Mouse (Mus musculus) bone marrow macrophage, adult 2 months (primary cell): ENCODE results near the gene Gsta4. TPM values are rescaled to one million over a fixed set of nuclear protein-coding genes. Genes with fewer than 3 reads are reported as not detected.
"Not testable (repeated sequence)": the region's sequence is repeated elsewhere in the genome, so short reads cannot be mapped to it uniquely, and the experiment has no call there.

ENCODE experiments used
- H3K27ac ChIP-seq: 2 replicates; pipeline ENCODE4 v1.5.1; 2012; ENCODE audit warnings: low read depth, low read length; ENCODE audit not compliant: insufficient read depth
- H3K4me1 ChIP-seq: 2 replicates; pipeline ENCODE4 v1.6.1; 2012; ENCODE audit warnings: low read length; ENCODE audit not compliant: control insufficient read depth, insufficient read depth
- H3K4me3 ChIP-seq: 2 replicates; pipeline ENCODE4 v1.5.1; 2012; ENCODE audit warnings: mild to moderate bottlenecking, low read length, moderate library complexity; ENCODE audit not compliant: insufficient read depth
- CTCF ChIP-seq: IDR thresholded peaks from 2 replicates; pipeline ENCODE4 v1.5.1; 2012; ENCODE audit warnings: low read depth, mild to moderate bottlenecking, low read length, moderate library complexity
- POLR2A ChIP-seq: IDR thresholded peaks from 2 replicates; pipeline ENCODE4 v1.6.1; 2012; ENCODE audit warnings: mild to moderate bottlenecking, low read depth, low read length, borderline replicate concordance
- polyA plus RNA-seq: library from polyadenylated mRNA; stranded (reverse); fragments of >200 nt; gene quantifications from 2 replicates; pipeline ENCODE4 v1.2.4, GENCODE M21; 2012; ENCODE audit not compliant: missing spikeins, insufficient read depth, insufficient read length

The Gsta4 gene
- not detected in 2 replicates for polyA plus RNA-seq

DNA sequence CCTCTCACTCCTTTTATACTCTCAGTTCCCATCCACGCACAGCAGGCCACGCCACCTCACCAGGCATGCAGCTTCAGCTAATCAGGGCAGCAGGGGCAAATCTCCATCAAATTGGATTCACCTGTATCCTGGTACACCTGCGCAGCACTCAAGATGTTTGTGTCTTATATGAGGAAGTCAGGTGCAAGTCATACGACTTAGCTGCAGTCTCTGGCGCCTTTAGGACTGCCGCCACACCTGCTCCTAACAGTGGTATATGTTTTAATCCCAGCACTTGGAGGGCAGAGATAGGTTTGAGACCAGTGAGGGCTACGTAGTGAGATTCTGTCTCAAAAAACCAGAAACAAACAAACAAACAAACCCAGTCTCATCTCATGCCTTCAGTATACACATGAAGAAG lies at the start of gene Gsta4:
Gene Gsta4, plus strand, starts transcription at position 301 of the 400 bp plus-strand sequence.
- not testable (repeated sequence) for H3K27ac ChIP-seq, H3K4me3 ChIP-seq, H3K4me1 ChIP-seq

DNA sequence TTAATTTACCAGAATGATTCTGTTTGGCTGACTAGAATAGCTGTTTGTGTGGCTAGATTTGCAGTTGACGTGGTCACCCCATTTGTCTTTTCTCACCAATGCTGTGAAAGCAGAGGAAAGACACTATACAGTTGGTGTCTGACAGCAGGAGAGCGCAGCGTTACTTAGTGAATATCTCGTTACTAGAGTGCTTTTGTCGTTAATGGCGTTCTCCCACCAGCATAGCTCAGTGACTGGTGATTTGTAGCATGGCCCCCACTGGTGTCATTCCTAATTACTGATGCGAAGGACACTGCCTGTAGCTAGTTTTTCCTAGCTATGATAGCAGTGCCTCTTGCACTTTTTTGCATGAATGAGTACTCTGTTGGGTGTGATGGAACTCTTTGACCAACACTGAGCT lies 46.9 kb upstream of the Gsta4 start:
- no peak for TF ChIP-seq POLR2A
- TF ChIP-seq CTCF = no peak
- Histone ChIP-seq H3K4me1 (peaks cover 4% of the 10 kb centered on the region; the same call in 1 of the 2 replicates), H3K27ac (no peak overlapping the region), H3K4me3 (no peak overlapping the region)

DNA sequence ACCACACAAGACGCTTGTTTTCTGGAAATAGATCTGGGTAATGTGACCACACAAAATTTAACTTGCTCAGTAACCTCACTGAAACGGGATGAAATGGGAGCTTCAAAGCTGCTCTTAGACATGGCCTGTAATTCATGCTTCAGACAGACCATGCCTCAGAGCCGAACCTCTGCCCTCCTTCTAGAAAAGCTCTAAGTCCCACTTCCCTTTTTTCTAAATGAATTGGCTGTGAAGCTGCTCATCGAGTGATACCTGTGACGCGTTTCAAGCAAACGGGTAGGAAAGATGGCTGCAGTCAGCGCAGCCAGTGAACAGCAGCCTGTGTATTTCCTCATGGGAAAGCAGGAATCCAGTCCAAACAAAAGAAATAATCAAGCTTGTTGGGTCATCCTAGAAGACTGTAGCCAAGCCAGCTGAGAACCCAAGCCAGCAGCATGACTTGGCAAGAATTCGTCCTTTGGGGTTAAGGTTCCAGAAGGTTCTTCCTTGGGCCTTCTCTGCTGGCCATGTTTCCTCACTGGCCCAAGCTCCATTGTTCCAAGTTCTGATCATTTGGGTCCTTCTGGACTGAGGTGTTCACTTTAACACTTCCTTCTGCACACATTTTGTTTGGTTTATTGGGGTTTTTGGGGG lies 44.4 kb upstream of the Gsta4 start:
- TF ChIP-seq POLR2A (no peak), CTCF (no peak)
- peaks cover 4% of the 10 kb centered on the region; the same call in 1 of the 2 replicates for H3K4me1 ChIP-seq
- no peak overlapping the region for H3K4me3 ChIP-seq
- no peak overlapping the region for H3K27ac ChIP-seq

DNA sequence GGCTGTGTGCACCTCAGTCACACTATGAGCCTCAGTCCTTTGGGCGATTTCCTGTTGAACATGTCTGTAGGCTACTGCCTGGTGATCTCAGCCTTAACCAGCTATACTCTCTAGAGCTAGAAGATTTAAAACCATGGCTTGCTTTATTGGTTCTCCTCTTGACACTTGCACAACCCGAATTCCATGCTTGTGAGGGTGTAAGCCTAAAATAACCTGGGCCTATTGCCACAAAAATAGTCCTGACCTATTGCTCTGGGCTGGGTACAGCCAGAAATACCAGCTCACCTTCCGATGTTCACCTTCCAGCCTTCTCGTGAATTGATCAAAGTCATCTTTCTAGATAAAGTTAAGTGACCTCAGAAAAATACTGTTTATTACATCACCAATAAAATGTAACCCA lies 43.1 kb upstream of the Gsta4 start:
- Histone ChIP-seq H3K27ac (no peak overlapping the region), H3K4me1 (peaks cover 4% of the 10 kb centered on the region; the same call in 1 of the 2 replicates), H3K4me3 (no peak overlapping the region)
- TF ChIP-seq CTCF = no peak
- no peak for TF ChIP-seq POLR2A

DNA sequence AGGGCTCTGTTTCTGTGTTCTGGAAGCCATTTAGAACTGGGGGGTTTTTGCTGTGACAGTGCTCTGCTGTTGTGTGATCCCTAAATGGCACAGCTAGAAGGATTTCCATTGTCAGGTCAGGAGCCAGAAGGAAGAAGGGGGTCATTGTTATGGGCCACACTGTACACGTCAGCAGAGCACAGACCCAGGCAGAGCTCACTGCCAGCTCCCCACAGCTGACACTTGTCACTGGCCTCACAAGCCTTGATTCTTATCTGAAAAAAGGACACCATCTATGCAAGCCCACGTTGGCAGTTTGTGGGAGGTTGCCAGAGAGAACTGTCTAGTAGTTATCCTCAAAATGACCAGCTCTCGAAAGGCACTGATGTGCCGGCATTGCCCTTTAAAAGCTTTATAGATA lies 36.5 kb upstream of the Gsta4 start:
- H3K27ac ChIP-seq = no peak overlapping the region
- H3K4me3 ChIP-seq = no peak overlapping the region
- no peak for TF ChIP-seq CTCF
- TF ChIP-seq POLR2A = no peak
- H3K4me1 ChIP-seq = peaks cover 3% of the 10 kb centered on the region

DNA sequence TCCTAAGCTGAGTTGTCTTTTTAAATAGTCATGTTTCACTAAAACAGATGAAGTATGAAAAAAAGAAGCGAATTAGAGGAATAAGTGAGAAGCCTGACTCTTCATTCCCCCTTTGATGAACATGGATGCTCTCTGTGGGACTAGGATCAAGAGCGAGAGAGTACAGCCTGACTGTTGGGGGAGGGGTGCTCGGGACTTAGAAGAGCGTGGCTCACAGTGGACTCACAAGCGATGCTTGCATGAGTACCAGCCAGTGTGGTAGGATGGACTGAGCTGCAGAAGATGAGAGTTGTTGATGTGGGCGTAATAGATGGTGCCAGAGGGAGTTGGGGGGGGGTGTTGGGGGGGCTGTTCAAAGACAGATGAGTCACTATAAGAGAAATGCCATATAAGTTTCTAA lies 35.9 kb upstream of the Gsta4 start:
- Histone ChIP-seq H3K4me1 (peaks cover 3% of the 10 kb centered on the region), H3K27ac (no peak overlapping the region), H3K4me3 (no peak overlapping the region)
- TF ChIP-seq CTCF = no peak
- no peak for TF ChIP-seq POLR2A

DNA sequence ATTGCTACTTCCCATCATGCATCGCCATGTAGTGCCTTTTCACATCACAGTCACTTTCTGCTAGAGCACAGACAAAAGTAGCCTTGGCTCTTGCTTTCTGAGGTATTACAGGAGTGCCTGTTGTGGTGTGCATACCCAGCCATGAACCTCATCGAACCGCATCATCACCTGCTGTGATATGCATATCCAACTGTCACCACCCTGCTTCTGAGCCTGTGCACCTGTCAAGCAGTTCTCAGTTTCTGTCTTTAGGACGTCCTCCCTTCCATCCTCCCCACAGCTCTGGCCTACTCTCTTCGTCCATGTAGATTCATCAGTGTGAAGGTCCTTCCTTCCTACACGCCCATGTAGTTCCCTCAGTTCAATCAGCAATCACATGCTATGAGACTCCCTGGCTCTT lies 34.4 kb upstream of the Gsta4 start:
- Histone ChIP-seq H3K4me1 (peaks cover 3% of the 10 kb centered on the region), H3K4me3 (no peak overlapping the region), H3K27ac (no peak overlapping the region)
- no peak for TF ChIP-seq CTCF
- TF ChIP-seq POLR2A = no peak

DNA sequence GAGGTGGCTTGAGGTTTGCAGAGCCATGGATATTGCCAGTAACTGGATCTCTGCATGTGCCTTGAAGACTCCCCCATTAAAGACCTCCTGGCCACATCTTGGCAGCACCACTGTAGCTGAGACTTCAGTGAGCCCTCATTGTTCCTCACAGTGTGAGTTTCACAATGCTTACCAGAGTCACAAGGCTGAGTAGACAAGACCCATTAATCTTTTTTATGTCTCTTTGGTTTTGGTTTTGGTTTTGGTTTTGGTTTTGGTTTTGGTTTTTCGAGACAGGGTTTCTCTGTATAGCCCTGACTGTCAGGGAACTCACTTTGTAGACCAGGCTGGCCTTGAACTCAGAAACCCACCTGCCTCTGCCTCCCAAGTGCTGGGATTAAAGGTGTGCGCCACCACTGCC lies 32.8 kb upstream of the Gsta4 start:
- H3K4me3 ChIP-seq, H3K27ac ChIP-seq, H3K4me1 ChIP-seq: not testable (repeated sequence)

DNA sequence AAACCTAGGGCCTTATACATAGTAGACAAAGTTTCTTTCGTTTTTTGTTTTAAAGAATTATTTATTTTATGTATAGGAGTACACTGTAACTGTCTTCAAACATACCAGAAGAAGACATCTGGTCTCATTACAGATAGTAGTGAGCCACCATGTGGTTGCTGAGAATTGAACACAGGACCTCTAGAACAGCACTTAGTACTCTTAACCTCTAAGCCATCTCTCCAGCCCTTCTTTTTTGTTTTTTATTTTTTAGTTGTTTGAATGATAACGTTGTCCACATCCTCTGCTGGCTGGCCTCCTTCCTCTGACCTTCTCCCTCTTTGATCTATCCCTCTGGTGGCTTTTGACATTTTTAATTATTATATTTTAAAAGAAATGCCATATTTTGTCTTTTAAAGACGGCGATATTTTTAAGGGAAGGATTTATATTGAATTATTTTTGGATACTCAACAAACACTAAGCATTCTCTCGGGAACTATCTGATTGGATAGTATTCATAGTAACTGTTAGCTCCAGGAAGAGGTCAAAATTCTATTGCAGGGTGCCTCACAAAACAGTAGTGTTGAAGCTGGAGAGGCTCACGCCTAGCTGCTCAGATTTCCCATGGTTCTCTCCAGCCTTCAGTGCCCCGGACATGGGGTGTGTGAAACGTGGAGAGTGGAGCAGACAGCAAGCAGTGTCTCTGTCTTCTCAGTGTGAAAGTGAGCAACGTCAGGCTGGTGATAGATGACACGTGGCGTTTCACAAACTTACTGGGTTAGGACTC lies 28.2 kb upstream of the Gsta4 start:
- no peak overlapping the region for H3K4me3 ChIP-seq
- no peak overlapping the region for H3K27ac ChIP-seq
- no peak for TF ChIP-seq POLR2A
- TF ChIP-seq CTCF = no peak
- peaks cover 3% of the 10 kb centered on the region for H3K4me1 ChIP-seq

DNA sequence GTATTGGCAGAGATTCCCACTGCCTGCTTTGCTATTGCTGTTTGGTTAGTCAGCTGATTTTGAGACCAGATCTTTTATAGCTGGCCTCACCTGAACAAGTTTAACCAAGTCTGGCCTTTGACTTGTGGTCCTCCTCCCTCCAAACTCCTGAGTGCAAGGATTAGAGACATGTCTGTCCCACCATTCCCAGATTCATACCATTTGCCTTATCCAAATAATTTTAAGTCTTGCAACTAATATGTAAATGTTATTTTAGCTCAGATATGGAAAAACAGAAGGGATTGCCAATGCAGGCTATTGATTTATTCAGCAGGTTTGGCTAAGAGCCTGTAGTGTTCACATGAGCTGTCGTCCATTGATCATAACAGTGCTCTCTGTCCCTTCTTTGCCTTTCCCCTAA lies 25.4 kb upstream of the Gsta4 start:
- Histone ChIP-seq H3K4me1 (no peaks in the 10 kb centered on the region), H3K27ac (no peak overlapping the region), H3K4me3 (no peak overlapping the region)
- no peak for TF ChIP-seq CTCF
- no peak for TF ChIP-seq POLR2A
